Mouse (Mus musculus) cerebellum, adult (tissue): Measurements from ENCODE around the gene Dgat2.

ENCODE experiments used
- ATAC-seq: cut with Nextera tagmentation; 2 replicates; pipeline ENCODE4 v1.9.2; 2017; ENCODE audit warnings: mild to moderate bottlenecking, moderate library complexity, mixed read lengths; ENCODE audit not compliant: insufficient number of reproducible peaks, low FRiP score, low TSS enrichment

Dgat2 gene

DNA sequence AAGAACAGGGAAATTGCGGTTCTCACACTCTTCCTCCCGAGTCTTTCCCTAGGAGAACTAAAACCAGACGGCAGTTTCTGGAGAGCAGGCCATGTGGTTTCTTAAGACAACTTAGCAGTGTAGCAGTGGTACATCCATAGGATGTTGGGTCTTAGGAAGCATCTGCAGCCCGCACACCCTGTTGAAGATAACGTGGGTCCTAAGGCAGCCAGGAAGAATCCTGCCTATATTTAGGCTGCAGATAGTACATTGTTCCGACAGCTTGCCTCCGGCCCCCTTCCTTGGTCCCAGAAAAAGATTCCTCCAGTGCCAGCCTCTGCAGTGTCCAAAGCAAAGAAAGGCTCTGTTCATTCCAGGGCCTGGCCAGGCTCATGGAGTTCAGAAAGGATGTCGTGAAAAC is 16.4 kb downstream of the Dgat2 start:
- ATAC-seq, result no peak

DNA sequence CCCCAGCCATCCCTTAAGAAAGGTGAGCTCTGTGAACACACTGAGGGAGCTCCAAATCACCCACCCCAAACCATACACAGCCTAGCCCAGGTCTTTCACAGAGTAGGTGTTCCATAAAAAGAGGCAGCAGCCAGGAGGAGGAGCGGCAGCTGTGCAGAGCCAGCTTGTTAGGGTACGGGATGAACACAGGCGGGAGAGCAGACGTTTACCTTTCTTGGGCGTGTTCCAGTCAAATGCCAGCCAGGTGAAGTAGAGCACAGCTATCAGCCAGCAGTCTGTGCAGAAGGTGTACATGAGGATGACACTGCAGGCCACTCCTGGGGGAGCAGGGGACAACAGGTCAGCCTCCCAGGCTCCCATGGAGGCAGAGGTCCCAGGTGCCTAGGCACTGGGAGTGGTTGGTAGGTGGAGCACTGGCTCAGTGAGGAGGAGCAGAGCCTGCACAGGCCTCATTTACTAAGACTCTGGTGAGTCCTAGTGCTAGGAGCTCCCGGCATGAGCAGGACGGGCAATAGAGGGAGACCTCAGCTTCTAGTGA is 17.6 kb downstream of the Dgat2 start:
- no peak for ATAC-seq

DNA sequence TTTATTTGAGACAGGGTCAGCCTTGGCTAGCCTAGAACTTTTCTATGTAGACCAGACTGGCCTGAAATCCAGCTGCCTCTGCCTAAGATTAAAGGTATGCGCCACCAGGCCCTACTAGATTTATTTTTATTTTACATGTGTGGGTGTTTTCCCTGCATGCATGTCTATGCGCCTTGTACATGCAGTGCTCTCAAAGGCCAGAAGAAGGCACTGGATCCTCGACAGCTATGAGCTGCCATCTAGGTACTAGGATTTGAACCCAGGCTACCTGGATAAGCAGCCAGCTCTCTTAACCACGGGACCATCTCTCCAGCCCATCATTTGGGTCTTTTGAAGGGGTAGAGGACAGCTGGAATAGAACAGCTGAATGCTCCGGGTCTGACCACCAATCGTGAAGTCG is 20.1 kb downstream of the Dgat2 start:
- ATAC-seq, result no peak

DNA sequence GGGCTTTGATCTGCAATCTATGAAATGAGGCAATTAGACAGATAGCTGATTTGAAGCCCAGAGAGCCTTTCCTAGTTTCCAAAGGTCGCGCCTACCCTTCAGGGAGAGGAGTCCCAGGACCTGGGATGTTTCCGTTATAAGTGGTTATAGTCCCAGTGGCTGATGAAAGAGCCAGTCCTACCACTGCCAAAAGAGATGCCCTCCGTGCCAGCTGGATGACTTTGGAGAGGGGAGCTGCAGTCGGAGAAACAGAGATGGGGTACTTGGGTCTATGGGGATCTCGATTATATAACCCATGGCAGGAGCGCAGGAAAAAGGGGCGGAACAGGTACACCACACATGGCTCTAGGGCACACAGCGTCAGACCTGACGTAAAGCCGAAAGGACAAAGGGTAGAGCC is 20.6 kb downstream of the Dgat2 start:
- no peak for ATAC-seq

DNA sequence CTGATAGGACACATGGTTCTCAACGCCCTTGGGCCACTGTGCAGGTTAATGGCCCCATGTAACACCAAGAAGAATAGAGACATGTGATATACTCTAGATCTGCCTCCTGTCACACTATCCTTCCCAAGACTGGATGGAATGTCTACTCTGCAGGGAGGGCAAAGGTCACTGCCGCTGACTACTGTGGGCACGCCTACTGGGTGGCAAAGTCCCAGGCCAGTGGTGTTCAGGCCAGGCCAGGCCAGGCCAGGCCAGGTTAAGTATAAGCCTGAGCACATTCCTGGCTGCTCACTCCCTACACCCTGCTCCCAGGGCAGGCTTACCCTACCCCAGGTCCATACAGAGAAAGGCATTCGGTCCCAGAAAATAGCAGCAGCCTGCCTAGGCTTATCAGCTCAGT is 21.0 kb downstream of the Dgat2 start:
- ATAC-seq, result no peak

DNA sequence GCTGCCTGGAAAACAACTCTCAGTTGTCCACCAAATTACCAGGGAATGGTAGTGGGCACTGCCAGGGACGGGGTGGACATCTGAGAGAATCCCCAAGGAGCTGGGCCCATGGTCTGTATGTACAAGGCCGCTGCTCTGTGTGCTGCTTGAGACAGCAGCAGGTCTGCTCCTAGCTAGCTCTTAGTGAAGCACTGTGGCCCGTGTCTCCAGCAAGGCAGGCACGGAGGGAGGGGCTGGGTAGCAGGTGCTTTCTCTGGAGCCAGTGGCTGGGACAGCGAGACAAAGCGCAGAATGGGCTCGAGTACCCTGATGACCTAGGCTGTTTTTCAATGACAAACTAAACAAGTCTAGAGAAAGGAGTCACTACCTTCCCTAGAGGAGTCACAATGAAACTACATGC is 21.5 kb downstream of the Dgat2 start:
- no peak for ATAC-seq

DNA sequence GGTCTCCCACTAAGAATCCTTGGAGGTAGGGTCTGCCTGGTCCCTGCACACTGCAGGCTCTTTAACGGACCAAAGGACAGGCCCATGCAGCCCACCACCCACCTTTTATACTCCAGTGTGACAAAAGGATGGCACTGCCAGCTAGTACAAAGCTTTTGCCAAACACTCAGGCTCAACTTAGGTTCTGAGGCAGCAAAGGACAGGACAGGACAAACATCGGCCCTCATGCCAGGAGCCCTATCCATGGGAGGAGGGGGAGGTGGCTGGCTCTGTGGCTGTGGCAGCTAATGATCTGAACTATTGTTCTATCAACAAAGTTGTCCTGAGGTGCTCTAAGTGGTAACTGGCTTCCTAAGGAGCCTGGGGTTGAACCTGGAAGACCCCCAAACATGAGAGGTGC is 23.1 kb downstream of the Dgat2 start:
- no peak for ATAC-seq

DNA sequence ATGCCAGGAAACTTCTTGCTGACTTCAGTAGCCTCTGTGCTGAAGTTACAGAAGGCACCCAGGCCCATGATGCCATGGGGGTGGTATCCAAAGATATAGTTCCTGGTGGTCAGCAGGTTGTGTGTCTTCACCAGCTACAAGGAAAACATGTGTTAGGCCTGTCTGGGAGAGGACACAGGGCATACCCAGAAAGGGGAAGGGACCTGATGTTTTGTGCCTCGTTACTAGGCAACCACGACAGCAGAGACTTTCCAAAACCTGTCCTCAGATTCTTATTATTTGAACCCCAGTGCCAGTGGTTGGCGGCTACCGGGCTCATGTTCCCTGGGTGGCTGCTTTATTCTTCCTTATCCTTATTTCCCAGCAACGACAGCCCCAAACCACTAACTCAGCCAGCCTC is 23.6 kb downstream of the Dgat2 start:
- no peak for ATAC-seq

DNA sequence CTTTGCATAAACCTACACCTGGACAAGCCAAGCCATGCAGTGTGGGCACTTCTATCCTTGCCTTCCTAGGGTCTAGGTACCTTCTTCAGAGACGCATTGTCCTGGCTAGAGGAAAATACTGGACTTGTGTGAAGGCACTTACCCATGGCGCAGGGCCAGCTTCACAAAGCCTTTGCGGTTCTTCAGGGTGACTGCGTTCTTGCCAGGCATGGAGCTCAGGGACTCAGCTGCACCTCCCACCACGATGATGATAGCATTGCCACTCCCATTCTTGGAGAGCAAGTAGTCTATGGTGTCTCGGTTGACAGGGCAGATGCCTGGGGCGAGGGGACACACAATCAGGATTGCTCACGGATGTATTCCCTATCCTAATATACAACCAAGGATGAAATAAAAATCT is 24.5 kb downstream of the Dgat2 start:
- no peak for ATAC-seq

DNA sequence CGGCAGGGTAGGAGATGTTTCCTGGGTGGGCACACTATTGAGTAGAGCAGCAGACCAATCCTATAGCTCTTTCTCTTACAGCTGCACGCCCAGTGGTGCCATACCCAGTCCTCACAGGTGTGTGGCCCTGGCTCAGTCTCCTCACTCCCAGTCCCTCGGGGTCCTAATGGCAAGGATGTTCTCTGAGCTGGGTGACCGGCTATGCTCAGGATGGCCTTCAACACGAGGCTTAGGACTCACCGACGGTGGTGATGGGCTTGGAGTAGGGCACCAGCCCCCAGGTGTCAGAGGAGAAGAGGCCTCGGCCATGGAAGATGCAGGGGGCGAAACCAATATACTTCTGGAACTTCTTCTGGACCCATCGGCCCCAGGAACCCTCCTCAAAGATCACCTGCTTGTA is 25.8 kb downstream of the Dgat2 start:
- ATAC-seq, result no peak

DNA sequence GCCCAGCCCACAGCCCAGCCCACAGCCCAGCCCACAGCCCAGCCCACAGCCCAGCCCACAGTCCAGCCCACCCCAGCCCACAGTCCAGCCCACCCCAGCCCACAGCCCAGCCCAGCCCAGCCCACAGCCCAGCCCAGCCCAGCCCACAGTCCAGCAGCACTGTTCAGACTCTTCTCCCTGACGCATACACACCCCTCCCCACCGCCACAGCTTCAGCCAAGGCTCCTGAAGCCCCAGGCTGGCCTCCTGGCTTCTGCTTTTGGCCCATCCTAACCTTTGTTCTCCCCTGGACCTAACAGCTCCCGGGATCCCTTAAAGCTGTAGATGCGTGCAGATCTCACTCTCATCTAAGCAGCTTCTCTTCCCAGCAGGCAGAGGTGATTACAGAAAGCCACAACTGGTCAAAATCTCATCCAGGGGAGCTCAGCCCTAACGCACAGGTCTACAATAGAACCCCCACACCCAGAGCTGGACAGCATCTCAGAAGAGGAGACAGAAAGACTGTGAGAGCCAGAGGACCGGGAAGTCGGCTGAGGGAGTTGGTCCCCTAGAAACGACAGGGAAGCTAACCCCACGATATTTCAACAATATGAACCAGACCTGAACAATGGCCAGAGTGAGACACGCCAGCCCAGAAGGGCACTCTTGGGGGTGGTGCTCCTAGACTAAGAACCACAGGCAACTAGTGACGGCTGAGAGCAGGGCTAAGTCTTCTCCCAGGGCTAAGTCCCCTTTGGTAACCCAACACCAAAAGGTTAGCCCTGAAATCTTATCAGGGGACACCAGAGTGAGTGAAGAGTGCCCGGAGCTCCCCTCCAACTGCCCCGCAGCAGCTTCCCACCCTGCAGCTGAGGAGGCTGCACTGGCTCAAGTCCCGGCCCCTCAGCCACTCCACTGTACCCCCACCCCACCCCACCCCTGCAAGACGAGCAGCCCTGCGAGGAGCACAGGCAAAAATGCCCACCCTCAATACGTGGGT is 26.9 kb downstream of the Dgat2 start:
- no peak for ATAC-seq

DNA sequence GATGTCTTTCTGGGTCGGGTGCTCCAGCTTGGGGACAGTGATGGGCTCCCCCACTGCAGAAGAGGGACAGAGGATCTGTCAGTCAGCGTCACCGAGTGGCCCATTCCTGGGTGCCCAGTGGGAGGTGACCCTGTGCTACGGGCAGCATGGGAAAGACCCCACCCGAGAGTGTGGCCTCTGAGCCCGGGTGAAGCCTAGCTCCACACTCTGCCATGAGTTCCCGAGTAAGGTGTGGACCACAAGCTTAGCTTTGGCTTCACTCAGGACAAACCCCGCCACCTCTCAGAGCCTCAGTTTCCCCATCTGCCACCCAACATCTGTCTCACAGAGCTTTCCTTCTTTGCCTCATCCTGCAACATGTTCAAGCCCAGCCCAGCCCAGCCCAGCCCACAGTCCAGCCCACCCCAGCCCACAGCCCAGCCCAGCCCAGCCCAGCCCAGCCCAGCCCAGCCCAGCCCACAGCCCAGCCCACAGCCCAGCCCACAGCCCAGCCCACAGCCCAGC is 27.8 kb downstream of the Dgat2 start:
- ATAC-seq, result no peak

DNA sequence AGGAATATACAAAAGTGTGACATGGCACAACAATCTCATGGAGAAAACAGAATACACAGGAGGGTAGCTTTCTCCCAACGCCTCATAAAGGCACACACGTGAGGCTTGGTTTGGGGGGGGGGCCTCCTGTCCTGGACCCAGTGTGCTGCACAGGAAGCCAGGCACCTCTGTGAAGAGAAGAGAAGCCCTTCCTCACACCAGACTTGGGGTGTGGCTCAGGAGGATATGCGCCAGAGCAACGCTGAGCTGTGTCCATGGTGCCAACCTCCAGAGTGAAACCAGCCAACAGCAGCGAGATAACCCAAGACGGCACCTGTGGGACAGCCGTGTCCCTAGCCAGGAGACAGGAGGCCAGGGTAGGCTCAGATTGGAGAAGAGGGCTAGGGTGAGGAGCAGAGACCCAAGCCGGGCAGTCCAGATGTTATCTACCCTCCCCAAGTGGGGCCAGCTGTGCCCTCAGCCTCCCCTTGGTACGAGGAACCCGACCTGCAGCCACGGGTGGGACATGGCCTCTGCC is 28.8 kb downstream of the Dgat2 start:
- ATAC-seq, result no peak

DNA sequence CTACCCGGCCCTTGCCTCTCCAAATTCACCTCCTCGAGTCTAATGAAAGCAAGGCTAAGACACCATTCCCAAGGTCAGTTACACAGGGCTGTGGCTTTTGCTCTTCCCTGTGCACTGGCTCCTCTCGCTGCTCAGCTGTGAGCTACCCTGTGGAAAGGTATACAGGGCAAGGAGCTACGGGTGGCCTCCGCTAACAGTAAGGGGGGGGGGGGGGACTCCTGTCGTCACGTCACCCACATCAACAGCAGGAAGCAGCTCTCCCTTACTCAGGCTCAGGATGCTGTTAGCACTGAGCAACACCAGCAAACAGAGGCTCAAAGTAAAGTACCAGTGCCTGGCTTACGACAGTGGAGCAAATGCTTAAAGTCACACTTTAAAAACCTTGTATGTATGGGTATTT is 29.8 kb downstream of the Dgat2 start:
- no peak for ATAC-seq

DNA sequence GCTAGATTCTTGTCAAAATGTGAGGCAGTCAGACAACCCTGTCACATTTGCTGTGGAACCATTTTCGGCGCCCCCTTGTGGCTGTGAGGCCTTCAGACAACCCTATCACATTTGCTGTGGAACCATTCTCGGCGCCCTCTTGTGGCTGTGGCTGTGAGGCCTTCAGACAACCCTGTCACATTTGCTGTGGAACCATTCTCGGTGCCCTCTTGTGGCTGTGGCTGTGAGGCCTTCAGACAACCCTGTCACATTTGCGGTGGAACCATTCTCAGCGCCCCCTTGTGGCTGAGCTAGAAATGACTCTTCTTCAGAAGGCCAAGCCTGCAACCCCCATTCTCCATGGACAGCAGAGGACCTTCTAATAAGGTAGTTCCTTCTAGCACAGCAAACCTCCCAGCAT is 31.2 kb downstream of the Dgat2 start:
- peak; percentile 99 for ATAC-seq

DNA sequence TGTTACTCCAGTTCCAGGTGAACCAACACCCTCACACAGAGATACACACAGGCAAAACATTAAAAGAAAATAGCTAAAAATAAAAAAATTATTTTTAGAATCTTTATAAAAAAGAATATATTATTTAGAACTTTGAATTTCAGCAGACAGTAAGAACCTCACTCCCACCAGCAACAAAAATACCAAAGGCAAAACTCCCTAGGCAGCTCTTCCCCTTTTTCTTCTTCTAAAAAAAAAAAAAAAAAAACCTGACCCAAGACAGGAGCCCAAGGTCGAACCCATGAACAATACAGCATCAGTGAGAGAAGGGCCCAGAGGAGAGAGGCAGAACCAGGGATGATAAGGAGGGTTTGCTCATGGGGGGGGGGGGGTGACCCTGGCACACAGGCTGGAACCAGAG is 33.5 kb downstream of the Dgat2 start:
- ATAC-seq, result no peak

DNA sequence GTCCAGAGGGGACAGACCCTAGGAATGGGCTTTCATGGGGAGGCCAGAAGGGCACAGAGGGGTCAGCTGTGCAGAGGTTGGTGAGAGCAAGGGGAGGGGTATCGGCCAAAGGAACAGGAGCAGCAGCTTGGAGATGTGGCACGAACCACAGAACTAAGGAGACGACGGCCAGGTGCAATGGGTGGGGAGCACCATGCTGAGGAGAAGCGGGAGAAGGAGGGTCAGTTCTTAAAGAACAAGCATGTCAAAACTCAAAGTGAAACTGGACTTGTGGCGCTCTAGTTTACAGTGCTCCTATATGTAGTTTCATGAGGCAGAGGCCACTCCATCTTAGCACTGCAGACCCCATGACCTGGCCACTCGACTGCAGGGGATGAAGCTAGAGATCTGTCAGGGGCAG is 35.0 kb downstream of the Dgat2 start:
- ATAC-seq, result no peak

DNA sequence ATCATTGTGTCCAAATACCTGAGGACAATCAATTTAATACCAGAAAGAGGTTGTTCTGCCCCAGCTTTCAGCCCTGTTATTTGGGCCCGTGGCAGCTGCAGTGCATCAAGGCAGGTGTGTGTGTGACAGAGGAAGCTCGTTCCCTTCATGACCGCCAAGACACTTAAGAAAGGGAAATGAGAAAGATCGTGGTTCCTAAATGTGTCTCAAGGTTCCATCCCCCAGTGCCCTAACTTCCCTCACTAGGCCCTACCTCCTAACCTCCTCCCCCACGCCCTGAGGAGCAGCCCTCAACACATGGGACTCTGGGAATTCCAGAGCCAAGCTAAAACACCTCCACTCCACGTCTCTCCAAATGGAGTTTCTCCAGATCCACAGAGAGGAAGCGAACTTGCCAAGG is 35.6 kb downstream of the Dgat2 start:
- ATAC-seq, result no peak

DNA sequence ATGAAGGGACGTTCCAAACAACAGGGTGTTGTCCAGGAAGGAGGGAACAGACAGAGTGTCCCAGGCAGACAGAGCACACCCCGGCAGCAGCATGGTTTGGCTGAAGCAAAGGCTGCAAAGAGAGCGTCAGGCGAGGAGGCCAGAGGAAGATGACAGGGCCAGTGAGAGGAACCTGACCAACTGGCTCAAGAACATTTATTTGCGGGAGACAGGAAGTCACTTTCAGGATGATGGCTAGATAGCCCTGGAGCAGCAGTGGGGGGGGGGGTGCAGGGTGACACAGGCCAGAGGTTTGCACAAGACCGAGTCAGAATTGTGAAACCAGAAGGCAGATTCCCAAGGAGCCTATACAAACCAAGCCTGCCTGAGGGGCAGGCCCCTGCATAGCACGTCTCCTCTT is 36.5 kb downstream of the Dgat2 start:
- ATAC-seq, result no peak

DNA sequence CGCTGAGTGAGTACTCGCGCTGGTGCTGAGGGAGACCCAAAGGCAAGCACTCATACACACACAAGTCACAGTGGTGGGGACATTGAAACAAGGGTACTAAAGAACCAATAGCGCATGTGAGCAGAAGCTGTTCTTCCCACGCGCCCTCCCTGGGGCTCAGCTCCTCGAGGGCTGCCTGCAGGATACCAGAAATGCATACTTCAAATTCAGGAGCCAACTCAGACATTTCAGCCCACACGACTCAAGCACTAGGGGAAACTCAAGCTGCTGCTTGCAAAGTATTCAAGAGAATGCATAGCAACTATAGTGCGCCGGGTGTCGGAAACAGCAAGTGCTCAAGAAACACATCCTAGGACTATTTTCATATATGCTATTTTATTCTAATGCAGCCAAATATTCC is 37.9 kb downstream of the Dgat2 start:
- no peak for ATAC-seq

DNA sequence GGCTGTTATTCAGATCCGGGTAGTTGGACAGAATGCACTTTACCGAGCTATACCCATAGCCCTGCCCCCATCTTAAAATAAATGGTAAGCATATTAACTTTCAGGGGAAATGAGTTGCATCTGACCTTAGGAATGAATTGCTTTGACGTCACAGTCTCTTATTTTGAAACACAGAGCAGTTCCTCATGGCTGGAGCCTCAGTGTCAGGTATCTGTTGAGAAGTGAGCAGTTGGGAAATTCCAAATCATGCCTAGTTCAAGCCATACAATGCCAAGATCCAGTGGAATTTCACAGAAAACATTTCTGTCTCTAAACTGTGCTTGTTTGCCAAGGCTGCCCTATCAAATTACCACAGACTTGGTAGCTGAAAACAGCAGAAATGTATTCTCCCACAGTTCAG is 39.3 kb downstream of the Dgat2 start:
- no peak for ATAC-seq
